Mouse (Mus musculus) kidney, embryonic 16.5 days (tissue): Measurements from ENCODE around the gene Srgap2. TPM values are rescaled to one million over a fixed set of nuclear protein-coding genes. Genes with fewer than 3 reads are reported as not detected.

Experiments
- ATAC-seq: fragments of 200-750 bp; cut with Nextera tagmentation; 2 replicates; pipeline ENCODE4 v1.8.0; 2017; ENCODE audit warnings: moderate TSS enrichment; ENCODE audit not compliant: low FRiP score, low TSS enrichment
- H3K27ac ChIP-seq: fragments of 300-500 bp; sonication (generic); 2 replicates; pipeline ENCODE4 v1.5.1; 2014; ENCODE audit warnings: low read length
- H3K27me3 ChIP-seq: fragments of 300-500 bp; sonication (generic); 2 replicates; pipeline ENCODE4 v1.6.1; 2014; ENCODE audit warnings: low read length, control low read depth, mixed read lengths; ENCODE audit not compliant: insufficient read depth
- H3K36me3 ChIP-seq: fragments of 300-500 bp; sonication (generic); 2 replicates; pipeline ENCODE4 v1.6.1; 2014; ENCODE audit warnings: low read length, control low read depth, mixed read lengths; ENCODE audit not compliant: insufficient read depth
- H3K4me1 ChIP-seq: fragments of 300-500 bp; sonication (generic); 2 replicates; pipeline ENCODE4 v1.6.1; 2014; ENCODE audit warnings: low read length, control low read depth, mixed read lengths; ENCODE audit not compliant: insufficient read depth
- H3K4me2 ChIP-seq: fragments of 300-500 bp; sonication (generic); replicated peaks from 2 replicates; pipeline ENCODE4 v1.6.1; 2014; ENCODE audit warnings: low read depth, low read length
- H3K4me3 ChIP-seq: fragments of 300-500 bp; sonication (generic); 2 replicates; pipeline ENCODE4 v1.5.1; 2014; ENCODE audit warnings: mild to moderate bottlenecking, low read length
- H3K9ac ChIP-seq: fragments of 300-500 bp; sonication (generic); replicated peaks from 2 replicates; pipeline ENCODE4 v1.6.1; 2014; ENCODE audit warnings: low read length
- H3K9me3 ChIP-seq: fragments of 300-500 bp; sonication (generic); 2 replicates; pipeline ENCODE4 v1.6.1; 2016; ENCODE audit warnings: low read length, control low read depth
- WGBS: fragments of 180-500 bp; shearing (Covaris S2); extraction: QIAGEN DNeasy Blood & Tissue Kit; methylation state at CpG from one replicate; pipeline ENCODE4 v1.1.7; 2014; 5-methylcytosine and 5-hydroxymethylcytosine counted together
- polyA plus RNA-seq: library from polyadenylated mRNA; unstranded; fragments of >200 nt; fragmentation: Nextera tagmentation; extraction: Ambion mirVana; gene quantifications from 2 replicates; pipeline ENCODE4 v1.2.1, GENCODE M21; 2015

Srgap2 gene
- polyA plus RNA-seq, 1 experiment from 2014 or later = 11.5 TPM

- Histone ChIP-seq H3K36me3 (no peaks in the 10 kb centered on the region), H3K4me2 (peak overlapping the region; percentile 37; the same call in 1 of the 2 replicates), H3K9ac (no peak overlapping the region; the same call in 1 of the 2 replicates), H3K27me3 (peaks cover 20% of the 10 kb centered on the region), H3K4me3 (no peak overlapping the region; the same call in 1 of the 2 replicates), H3K27ac (no peak overlapping the region), H3K4me1 (peaks cover 29% of the 10 kb centered on the region), H3K9me3 (no peaks in the 10 kb centered on the region)
- no peak for ATAC-seq
- WGBS = 9% methylated on average over 7 of the region's 7 CpGs
These were observed 280.4 kb downstream of the Srgap2 start for GRCm38 (mm10) chr1:131246433-131247395.

- Histone ChIP-seq H3K27ac (no peak overlapping the region), H3K4me2 (peak overlapping the region; percentile 98), H3K27me3 (peaks cover 20% of the 10 kb centered on the region), H3K36me3 (no peaks in the 10 kb centered on the region), H3K4me1 (peaks cover 29% of the 10 kb centered on the region), H3K4me3 (peak overlapping the region; percentile 73), H3K9ac (0 out of 2 replicates have a peak overlapping the region, but pooled peaks have one; percentile 14), H3K9me3 (no peaks in the 10 kb centered on the region)
- peak; percentile 50 for ATAC-seq
- WGBS = 8% methylated on average over 9 of the region's 9 CpGs
These were observed 281.2 kb downstream of the Srgap2 start for GRCm38 (mm10) chr1:131245926-131246325.

- Histone ChIP-seq H3K4me3 (peak within 1 kb of the TSS; percentile 73), H3K4me2 (peak within 1 kb of the TSS; percentile 98), H3K36me3 (no peaks in the 10 kb centered on the region), H3K9ac (peak within 1 kb of the TSS; percentile 76), H3K27me3 (peaks cover 20% of the 10 kb centered on the region), H3K4me1 (peaks cover 29% of the 10 kb centered on the region), H3K27ac (no peak within 1 kb of the TSS), H3K9me3 (no peaks in the 10 kb centered on the region)
- under 1% methylated on average over 52 of the region's 60 CpGs for whole genome bisulfite sequencing
- peak; percentile 60 for ATAC-seq
These were observed 281.9 kb downstream of the Srgap2 start, which contains the start of gene Rassf5 for GRCm38 (mm10) chr1:131245089-131245856. Rassf5 (minus strand) TSS chr1:131245258.

- Histone ChIP-seq H3K27ac (no peak overlapping the region), H3K4me3 (peak overlapping the region; percentile 73), H3K4me1 (peaks cover 31% of the 10 kb centered on the region), H3K9me3 (no peaks in the 10 kb centered on the region), H3K36me3 (no peaks in the 10 kb centered on the region), H3K4me2 (peak overlapping the region; percentile 98), H3K27me3 (peaks cover 20% of the 10 kb centered on the region), H3K9ac (peak overlapping the region; percentile 76)
- WGBS = under 1% methylated on average over 57 of the region's 57 CpGs
- peak; percentile 7; the same call in 1 of the 2 replicates for ATAC-seq
These were observed 282.5 kb downstream of the Srgap2 start for GRCm38 (mm10) chr1:131244536-131245088.

GRCm38 (mm10) chr1:131242956-131243355 is 284.2 kb downstream of the Srgap2 start:
- H3K9ac ChIP-seq = no peak overlapping the region
- H3K36me3 ChIP-seq = no peaks in the 10 kb centered on the region
- no peak for ATAC-seq
- H3K4me1 ChIP-seq = peaks cover 41% of the 10 kb centered on the region
- WGBS = 45% methylated on average over 6 of the region's 6 CpGs
- H3K27me3 ChIP-seq = peaks cover 20% of the 10 kb centered on the region
- no peak overlapping the region for H3K4me3 ChIP-seq
- no peaks in the 10 kb centered on the region for H3K9me3 ChIP-seq
- H3K4me2 ChIP-seq = peak overlapping the region; percentile 8; the same call in 1 of the 2 replicates
- H3K27ac ChIP-seq = no peak overlapping the region

GRCm38 (mm10) chr1:131239576-131240193 is 287.5 kb downstream of the Srgap2 start:
- WGBS = 66% methylated on average over 12 of the region's 12 CpGs
- Histone ChIP-seq H3K9ac (0 out of 2 replicates have a peak overlapping the region, but pooled peaks have one; percentile 6), H3K27ac (no peak overlapping the region), H3K9me3 (no peaks in the 10 kb centered on the region), H3K4me3 (no peak overlapping the region), H3K4me1 (peaks cover 34% of the 10 kb centered on the region), H3K36me3 (no peaks in the 10 kb centered on the region), H3K4me2 (no peak overlapping the region), H3K27me3 (peaks cover 20% of the 10 kb centered on the region)
- ATAC-seq = no peak

- WGBS = 51% methylated on average over 8 of the region's 8 CpGs
- Histone ChIP-seq H3K4me3 (no peak overlapping the region), H3K4me1 (peaks cover 30% of the 10 kb centered on the region), H3K4me2 (no peak overlapping the region), H3K9ac (no peak overlapping the region), H3K36me3 (no peaks in the 10 kb centered on the region), H3K27ac (no peak overlapping the region), H3K9me3 (no peaks in the 10 kb centered on the region), H3K27me3 (peaks cover 15% of the 10 kb centered on the region)
- peak; percentile 50; the same call in 1 of the 2 replicates for ATAC-seq
These were observed 288.2 kb downstream of the Srgap2 start for GRCm38 (mm10) chr1:131238931-131239381.

GRCm38 (mm10) chr1:131236077-131236476 is 291.1 kb downstream of the Srgap2 start:
- Histone ChIP-seq H3K4me3 (no peak overlapping the region), H3K27me3 (no peaks in the 10 kb centered on the region; the same call in 1 of the 2 replicates), H3K9ac (no peak overlapping the region), H3K4me1 (peaks cover 19% of the 10 kb centered on the region), H3K27ac (no peak overlapping the region), H3K4me2 (no peak overlapping the region), H3K36me3 (no peaks in the 10 kb centered on the region), H3K9me3 (no peaks in the 10 kb centered on the region)
- no peak for ATAC-seq
- WGBS = 40% methylated on average over 7 of the region's 7 CpGs
